Mouse (Mus musculus) heart, embryonic 12.5 days (tissue): ENCODE data around the gene Acadl. TPM values are rescaled to one million over a fixed set of nuclear protein-coding genes. Genes with fewer than 3 reads are reported as not detected.

Source experiments
- ATAC-seq: fragments of 200-750 bp; cut with Nextera tagmentation; 2 replicates; pipeline ENCODE4 v1.8.0; 2017; ENCODE audit warnings: moderate TSS enrichment, moderate library complexity; ENCODE audit not compliant: insufficient number of reproducible peaks, low FRiP score
- H3K27ac ChIP-seq: fragments of 300-500 bp; sonication (generic); 2 replicates; pipeline ENCODE4 v1.5.1; 2016; ENCODE audit warnings: mild to moderate bottlenecking, moderate library complexity; ENCODE audit not compliant: poor library complexity, severe bottlenecking
- H3K27me3 ChIP-seq: fragments of 300-500 bp; sonication (generic); replicated peaks from 2 replicates; pipeline ENCODE4 v1.6.1; 2016; ENCODE audit warnings: mild to moderate bottlenecking, moderate library complexity
- H3K36me3 ChIP-seq: fragments of 300-500 bp; sonication (generic); 2 replicates; pipeline ENCODE4 v1.6.1; 2016; ENCODE audit warnings: mild to moderate bottlenecking, moderate library complexity
- H3K4me1 ChIP-seq: fragments of 300-500 bp; sonication (generic); replicated peaks from 2 replicates; pipeline ENCODE4 v1.6.1; 2016; ENCODE audit warnings: mild to moderate bottlenecking
- H3K4me2 ChIP-seq: fragments of 300-500 bp; sonication (generic); 2 replicates; pipeline ENCODE4 v1.6.1; 2016; ENCODE audit warnings: mild to moderate bottlenecking, moderate library complexity
- H3K4me3 ChIP-seq: fragments of 300-500 bp; sonication (generic); 2 replicates; pipeline ENCODE4 v1.5.1; 2016; ENCODE audit warnings: mild to moderate bottlenecking
- H3K9ac ChIP-seq: fragments of 300-500 bp; sonication (generic); 2 replicates; pipeline ENCODE4 v1.6.1; 2016; ENCODE audit warnings: mild to moderate bottlenecking, moderate library complexity
- H3K9me3 ChIP-seq: fragments of 300-500 bp; sonication (generic); replicated peaks from 2 replicates; pipeline ENCODE4 v1.6.1; 2016; ENCODE audit warnings: mild to moderate bottlenecking, moderate library complexity
- WGBS: fragments of 180-500 bp; shearing (Covaris S2); methylation state at CpG from one replicate; pipeline ENCODE4 v1.1.7; 2016; 5-methylcytosine and 5-hydroxymethylcytosine counted together
- polyA plus RNA-seq: library from polyadenylated mRNA; unstranded; fragments of >200 nt; fragmentation: Nextera tagmentation; extraction: Ambion mirVana; gene quantifications from 2 replicates; pipeline ENCODE4 v1.2.1, GENCODE M21; 2016

Acadl gene
- polyA plus RNA-seq, 1 experiment from 2014 or later = 405 TPM

DNA sequence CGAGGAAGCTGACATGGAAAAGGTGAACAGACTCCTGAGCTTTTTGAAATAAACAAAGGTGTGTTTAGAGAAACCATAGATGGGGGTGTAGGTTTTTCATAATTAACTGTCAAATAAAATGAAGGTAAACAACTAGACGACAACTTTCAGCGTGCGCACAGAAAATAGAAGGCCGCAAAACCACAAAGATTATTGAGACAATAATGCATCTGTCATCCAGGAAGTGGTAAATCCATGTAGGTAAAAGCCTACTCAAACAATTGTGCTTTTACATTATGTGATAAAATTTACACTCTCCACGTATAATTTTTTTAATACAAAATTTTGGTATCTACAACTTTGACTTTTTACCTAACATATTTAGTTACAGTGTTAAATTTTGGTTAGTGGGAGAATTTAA, 11.7 kb upstream of the Acadl start:
- peaks cover 5% of the 10 kb centered on the region; the same call in 1 of the 2 replicates for H3K9me3 ChIP-seq
- no peak overlapping the region for H3K27ac ChIP-seq
- peaks cover 7% of the 10 kb centered on the region for H3K4me1 ChIP-seq
- H3K4me2 ChIP-seq = no peak overlapping the region
- H3K27me3 ChIP-seq = no peaks in the 10 kb centered on the region
- H3K36me3 ChIP-seq = no peaks in the 10 kb centered on the region
- WGBS = 86% methylated on average over 6 of the region's 6 CpGs
- no peak overlapping the region for H3K4me3 ChIP-seq
- H3K9ac ChIP-seq = no peak overlapping the region
- no peak for ATAC-seq

GRCm38 (mm10) chr1:66871591-66871990, 8.5 kb upstream of the Acadl start:
- no peak for ATAC-seq
- H3K9ac ChIP-seq = no peak overlapping the region
- H3K4me3 ChIP-seq = no peak overlapping the region
- H3K4me1 ChIP-seq = peaks cover 7% of the 10 kb centered on the region
- H3K27ac ChIP-seq = peak overlapping the region; percentile 54
- H3K27me3 ChIP-seq = no peaks in the 10 kb centered on the region
- no peaks in the 10 kb centered on the region for H3K36me3 ChIP-seq
- H3K9me3 ChIP-seq = no peaks in the 10 kb centered on the region
- WGBS = 51% methylated on average over 7 of the region's 7 CpGs
- no peak overlapping the region for H3K4me2 ChIP-seq

DNA sequence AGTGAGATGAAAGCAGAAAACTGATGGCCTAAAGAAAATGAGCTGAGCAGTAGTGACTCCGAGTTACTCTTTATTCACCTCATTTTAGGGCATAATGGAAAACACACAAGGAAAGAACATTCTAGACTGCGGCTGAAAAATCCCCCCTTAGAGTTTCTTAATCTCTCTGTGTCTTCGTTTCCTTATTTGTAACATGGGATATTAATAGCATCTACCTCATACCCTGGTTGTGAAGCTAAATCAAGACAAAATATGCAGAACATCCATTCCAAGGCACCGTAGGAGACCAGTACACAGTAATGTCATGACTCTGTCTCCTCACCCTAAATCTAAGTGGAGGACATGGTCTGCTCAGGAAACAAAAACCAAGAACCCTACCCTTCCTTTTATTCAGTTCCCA, 2.6 kb upstream of the Acadl start:
- no peaks in the 10 kb centered on the region for H3K27me3 ChIP-seq
- H3K9me3 ChIP-seq = no peaks in the 10 kb centered on the region
- H3K4me1 ChIP-seq = peaks cover 16% of the 10 kb centered on the region
- H3K4me2 ChIP-seq = no peak overlapping the region
- H3K4me3 ChIP-seq = no peak overlapping the region
- ATAC-seq = no peak
- H3K27ac ChIP-seq = peak overlapping the region; percentile 52; the same call in 1 of the 2 replicates
- 45% methylated on average over 4 of the region's 4 CpGs for WGBS
- no peaks in the 10 kb centered on the region for H3K36me3 ChIP-seq
- H3K9ac ChIP-seq = no peak overlapping the region

GRCm38 (mm10) chr1:66863741-66864495, 841 bp upstream of the Acadl start:
- H3K9me3 ChIP-seq = no peaks in the 10 kb centered on the region
- peak overlapping the region; percentile 34 for H3K4me3 ChIP-seq
- no peaks in the 10 kb centered on the region for H3K27me3 ChIP-seq
- ATAC-seq = no peak
- WGBS = 15% methylated on average over 9 of the region's 9 CpGs
- peaks cover 3% of the 10 kb centered on the region for H3K36me3 ChIP-seq
- H3K4me1 ChIP-seq = peaks cover 16% of the 10 kb centered on the region
- H3K9ac ChIP-seq = no peak overlapping the region
- H3K27ac ChIP-seq = peak overlapping the region; percentile 16; the same call in 1 of the 2 replicates
- peak overlapping the region; percentile 59 for H3K4me2 ChIP-seq

GRCm38 (mm10) chr1:66861764-66862672, 1.1 kb downstream of the Acadl start:
- Histone ChIP-seq H3K36me3 (peaks cover 22% of the 10 kb centered on the region), H3K4me1 (peaks cover 16% of the 10 kb centered on the region), H3K27me3 (no peaks in the 10 kb centered on the region), H3K4me2 (peak overlapping the region; percentile 80), H3K9ac (peak overlapping the region; percentile 96), H3K4me3 (peak overlapping the region; percentile 85), H3K27ac (peak overlapping the region; percentile 97), H3K9me3 (no peaks in the 10 kb centered on the region)
- no peak for ATAC-seq
- WGBS = 32% methylated on average over 14 of the region's 14 CpGs

GRCm38 (mm10) chr1:66847506-66847905, 15.6 kb downstream of the Acadl start:
- Histone ChIP-seq H3K27me3 (no peaks in the 10 kb centered on the region), H3K4me1 (peaks cover 6% of the 10 kb centered on the region; the same call in 1 of the 2 replicates), H3K9me3 (peaks cover 7% of the 10 kb centered on the region), H3K4me3 (no peak overlapping the region), H3K36me3 (peaks cover 80% of the 10 kb centered on the region), H3K4me2 (no peak overlapping the region), H3K27ac (no peak overlapping the region), H3K9ac (no peak overlapping the region)
- no peak for ATAC-seq
- WGBS = 90% methylated on average over 4 of the region's 4 CpGs

GRCm38 (mm10) chr1:66845690-66846318, 17.3 kb downstream of the Acadl start:
- peaks cover 7% of the 10 kb centered on the region for H3K9me3 ChIP-seq
- peaks cover 6% of the 10 kb centered on the region; the same call in 1 of the 2 replicates for H3K4me1 ChIP-seq
- no peak overlapping the region for H3K9ac ChIP-seq
- WGBS = 82% methylated on average over 5 of the region's 5 CpGs
- H3K4me3 ChIP-seq = no peak overlapping the region
- peaks cover 79% of the 10 kb centered on the region for H3K36me3 ChIP-seq
- no peaks in the 10 kb centered on the region for H3K27me3 ChIP-seq
- H3K4me2 ChIP-seq = no peak overlapping the region
- H3K27ac ChIP-seq = no peak overlapping the region
- ATAC-seq = no peak

DNA sequence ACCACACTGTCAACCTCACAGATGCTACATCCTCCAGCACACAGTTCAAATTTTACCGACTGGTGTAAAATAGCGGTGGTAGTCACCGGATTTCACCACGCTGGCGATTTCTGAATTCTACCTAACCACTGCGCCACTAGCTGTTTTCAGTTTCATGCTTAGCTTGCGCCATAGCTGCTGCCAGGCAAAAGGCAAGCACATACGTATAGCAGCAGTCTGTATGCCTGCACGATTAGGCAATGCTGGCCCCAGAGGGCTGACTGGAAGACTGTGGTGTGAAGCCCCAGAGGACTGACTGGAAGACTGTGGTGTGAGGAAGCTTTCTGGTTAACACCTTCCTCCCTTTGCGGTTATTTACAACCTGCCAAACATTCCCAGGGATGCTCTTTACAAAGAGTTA, 21.1 kb downstream of the Acadl start:
- Histone ChIP-seq H3K27me3 (no peaks in the 10 kb centered on the region), H3K4me3 (no peak overlapping the region), H3K4me2 (no peak overlapping the region), H3K36me3 (peaks cover 53% of the 10 kb centered on the region), H3K9ac (no peak overlapping the region), H3K27ac (no peak overlapping the region), H3K9me3 (no peaks in the 10 kb centered on the region), H3K4me1 (peaks cover 14% of the 10 kb centered on the region)
- WGBS = 85% methylated on average over 10 of the region's 10 CpGs
- no peak for ATAC-seq

DNA sequence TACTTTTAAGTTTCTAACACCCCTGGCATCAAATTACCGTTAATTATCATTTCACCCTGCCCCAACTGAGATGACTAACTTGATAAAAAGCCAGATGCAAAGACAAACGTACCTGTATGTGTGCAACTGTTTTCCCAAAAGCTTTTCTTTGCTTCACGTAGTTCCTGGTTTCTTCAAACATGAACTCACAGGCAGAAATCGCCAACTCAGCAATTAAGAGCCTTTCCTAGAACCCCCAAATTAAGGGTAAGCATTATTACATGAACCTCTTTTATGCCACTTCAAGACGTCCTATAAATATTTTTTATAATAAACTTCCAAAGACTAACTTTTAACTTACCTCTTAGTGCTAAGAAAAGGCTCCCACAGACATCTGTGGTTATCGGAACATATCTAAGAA, 21.6 kb downstream of the Acadl start:
- Histone ChIP-seq H3K9me3 (no peaks in the 10 kb centered on the region), H3K27ac (no peak overlapping the region), H3K4me3 (no peak overlapping the region), H3K36me3 (peaks cover 53% of the 10 kb centered on the region), H3K9ac (no peak overlapping the region), H3K27me3 (no peaks in the 10 kb centered on the region), H3K4me2 (no peak overlapping the region), H3K4me1 (peaks cover 12% of the 10 kb centered on the region)
- ATAC-seq = no peak
- WGBS = 73% methylated on average over 6 of the region's 6 CpGs

- no peak for ATAC-seq
Observed at GRCm38 (mm10) chr1:66839755-66840438, 23.2 kb downstream of the Acadl start.

More at GRCm38 (mm10) chr1:66839755-66840438, 23.2 kb downstream of the Acadl start:
- WGBS = 60% methylated on average over 7 of the region's 7 CpGs
- H3K9ac ChIP-seq = no peak overlapping the region
- H3K9me3 ChIP-seq = no peaks in the 10 kb centered on the region
- no peak overlapping the region for H3K4me2 ChIP-seq
- H3K36me3 ChIP-seq = peaks cover 50% of the 10 kb centered on the region
- peak overlapping the region; percentile 44; the same call in 1 of the 2 replicates for H3K27ac ChIP-seq
- H3K4me1 ChIP-seq = peaks cover 8% of the 10 kb centered on the region; the same call in 1 of the 2 replicates
- no peak overlapping the region for H3K4me3 ChIP-seq
- H3K27me3 ChIP-seq = no peaks in the 10 kb centered on the region
